Mouse (Mus musculus) liver, embryonic 13.5 days (tissue): ENCODE results near the gene Fam208a. TPM values are rescaled to one million over a fixed set of nuclear protein-coding genes. Genes with fewer than 3 reads are reported as not detected.

Experiments
- ATAC-seq: fragments of 200-750 bp; cut with Nextera tagmentation; 2 replicates; pipeline ENCODE4 v1.8.0; 2017; ENCODE audit warnings: low read depth, mild to moderate bottlenecking, moderate number of reproducible peaks, moderate library complexity
- DNase-seq: peaks from one replicate; pipeline ENCODE4 v3.0.0; 2022
- H3K27ac ChIP-seq: fragments of 300-500 bp; sonication (generic); 2 replicates; pipeline ENCODE4 v1.5.1; 2015; ENCODE audit warnings: moderate library complexity, mild to moderate bottlenecking, inconsistent platforms
- H3K27me3 ChIP-seq: fragments of 300-500 bp; sonication (generic); 2 replicates; pipeline ENCODE4 v1.6.1; 2015; ENCODE audit warnings: mild to moderate bottlenecking, inconsistent platforms
- H3K36me3 ChIP-seq: fragments of 300-500 bp; sonication (generic); 2 replicates; pipeline ENCODE4 v1.6.1; 2015; ENCODE audit warnings: mild to moderate bottlenecking, inconsistent platforms
- H3K4me1 ChIP-seq: fragments of 300-500 bp; sonication (generic); replicated peaks from 2 replicates; pipeline ENCODE4 v1.6.1; 2015; ENCODE audit warnings: inconsistent platforms
- H3K4me2 ChIP-seq: fragments of 300-500 bp; sonication (generic); 2 replicates; pipeline ENCODE4 v1.6.1; 2015; ENCODE audit warnings: inconsistent platforms, mild to moderate bottlenecking, moderate library complexity
- H3K4me3 ChIP-seq: fragments of 300-500 bp; sonication (generic); replicated peaks from 2 replicates; pipeline ENCODE4 v1.5.1; 2015; ENCODE audit warnings: mild to moderate bottlenecking, inconsistent platforms
- H3K9ac ChIP-seq: fragments of 300-500 bp; sonication (generic); 2 replicates; pipeline ENCODE4 v1.6.1; 2015; ENCODE audit warnings: mild to moderate bottlenecking, inconsistent platforms
- H3K9me3 ChIP-seq: fragments of 300-500 bp; sonication (generic); replicated peaks from 2 replicates; pipeline ENCODE4 v1.6.1; 2016; ENCODE audit warnings: inconsistent platforms
- WGBS: fragments of 180-500 bp; shearing (Covaris S2); methylation state at CpG from one replicate; pipeline ENCODE4 v1.1.7; 2015; ENCODE audit not compliant: insufficient replicate concordance; 5-methylcytosine and 5-hydroxymethylcytosine counted together
- polyA plus RNA-seq: library from polyadenylated mRNA; unstranded; fragments of >200 nt; fragmentation: Nextera tagmentation; extraction: Ambion mirVana; gene quantifications from 2 replicates; pipeline ENCODE4 v1.2.1, GENCODE M21; 2015

Fam208a gene
- polyA plus RNA-seq, 1 experiment from 2014 or later: 3.8 TPM

- no peak for DNase-seq
- Histone ChIP-seq H3K4me3 (no peak overlapping the region), H3K27ac (no peak overlapping the region), H3K36me3 (no peaks in the 10 kb centered on the region), H3K4me2 (no peak overlapping the region), H3K9me3 (no peaks in the 10 kb centered on the region), H3K27me3 (no peaks in the 10 kb centered on the region), H3K9ac (no peak overlapping the region), H3K4me1 (0 out of 2 replicates have a peak, but pooled peaks cover 7% of the 10 kb centered on the region)
- ATAC-seq: no peak
- WGBS: 58% methylated on average over 6 of the region's 6 CpGs
Measured at GRCm38 (mm10) chr14:27397526-27397925, 31.1 kb upstream of the Fam208a start.

DNA sequence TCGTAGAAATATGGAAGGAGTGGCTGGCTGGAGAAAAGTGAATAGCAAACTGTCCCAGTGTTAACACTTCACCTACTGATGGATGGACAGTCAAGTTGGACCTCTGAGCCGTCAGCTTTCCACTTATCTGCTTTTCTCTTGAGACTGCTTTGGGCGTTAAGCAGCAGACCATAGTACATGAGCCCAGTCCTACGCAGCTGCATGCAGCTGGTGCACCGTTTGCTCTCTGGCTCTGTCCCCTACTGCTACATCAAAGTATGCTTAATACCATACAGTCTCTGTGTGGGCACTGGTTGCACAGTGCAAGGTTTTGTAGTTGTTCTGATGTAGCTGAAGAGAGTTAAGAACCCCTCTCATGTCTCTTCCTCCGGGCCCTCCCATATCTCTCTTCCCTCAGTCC lies 28.1 kb upstream of the Fam208a start:
- WGBS: 62% methylated on average over 6 of the region's 6 CpGs

GRCm38 (mm10) chr14:27401717-27402278 lies 26.8 kb upstream of the Fam208a start:
- 63% methylated on average over 12 of the region's 12 CpGs for WGBS
- no peak overlapping the region for H3K4me3 ChIP-seq
- H3K9ac ChIP-seq: no peak overlapping the region
- no peak for DNase-seq
- H3K27ac ChIP-seq: no peak overlapping the region
- 0 out of 2 replicates have a peak, but pooled peaks cover 7% of the 10 kb centered on the region for H3K4me1 ChIP-seq
- no peaks in the 10 kb centered on the region; the same call in 1 of the 2 replicates for H3K36me3 ChIP-seq
- H3K27me3 ChIP-seq: no peaks in the 10 kb centered on the region
- no peaks in the 10 kb centered on the region for H3K9me3 ChIP-seq
- ATAC-seq: no peak
- no peak overlapping the region for H3K4me2 ChIP-seq

More for the DNA sequence above, 28.1 kb upstream of the Fam208a start:
- Histone ChIP-seq H3K9ac (no peak overlapping the region), H3K9me3 (no peaks in the 10 kb centered on the region), H3K36me3 (no peaks in the 10 kb centered on the region; the same call in 1 of the 2 replicates), H3K27ac (no peak overlapping the region), H3K4me2 (no peak overlapping the region), H3K4me3 (no peak overlapping the region), H3K4me1 (0 out of 2 replicates have a peak, but pooled peaks cover 7% of the 10 kb centered on the region), H3K27me3 (no peaks in the 10 kb centered on the region)
- DNase-seq: no peak
- ATAC-seq: no peak

DNA sequence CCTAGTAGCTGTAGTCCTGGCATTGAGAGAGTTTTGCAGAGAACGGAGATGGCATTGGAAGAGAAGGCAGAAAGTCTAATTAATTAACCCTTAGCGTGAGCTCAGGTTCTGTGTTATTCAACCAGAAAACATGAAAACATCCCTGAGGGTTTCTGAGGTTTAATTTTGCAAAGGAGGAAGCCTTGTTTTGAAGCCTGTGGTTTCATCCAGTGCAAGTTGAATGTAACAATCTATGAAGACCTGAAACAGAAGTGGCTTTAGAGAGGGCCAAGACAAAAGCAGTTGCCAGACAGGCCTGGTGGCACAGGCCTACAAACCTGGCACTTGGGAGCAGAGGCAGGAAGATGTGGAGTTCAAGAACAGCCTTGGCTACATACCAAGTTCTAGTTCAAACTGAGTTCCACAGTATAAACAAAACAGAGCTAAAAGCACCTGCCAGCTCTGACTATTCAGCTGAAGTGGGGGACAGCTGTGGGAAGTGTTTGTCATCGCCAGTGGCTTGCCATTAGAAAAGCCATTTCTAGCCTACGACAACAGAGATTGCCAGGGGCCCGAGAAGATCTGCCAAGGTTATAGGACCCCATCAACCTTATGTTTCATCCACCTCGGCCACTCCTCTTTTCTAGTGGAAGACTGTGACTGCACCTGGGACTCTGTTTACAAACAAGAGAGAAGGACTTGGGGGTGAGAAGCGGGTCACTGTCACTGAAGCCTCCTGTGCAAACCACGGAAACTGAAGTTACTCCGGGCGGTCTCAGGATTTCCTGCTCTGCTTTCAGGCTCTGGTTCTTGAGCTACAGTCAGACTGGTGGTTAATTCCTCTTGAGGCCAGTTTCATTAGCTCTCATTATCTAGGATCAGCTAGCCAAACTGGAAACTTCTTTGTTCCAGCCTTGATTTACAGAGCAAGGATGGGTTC lies 26.0 kb upstream of the Fam208a start:
- no peaks in the 10 kb centered on the region; the same call in 1 of the 2 replicates for H3K36me3 ChIP-seq
- H3K4me1 ChIP-seq: 0 out of 2 replicates have a peak, but pooled peaks cover 7% of the 10 kb centered on the region
- 44% methylated on average over 10 of the region's 10 CpGs for whole genome bisulfite sequencing
- H3K9me3 ChIP-seq: no peaks in the 10 kb centered on the region
- H3K27me3 ChIP-seq: no peaks in the 10 kb centered on the region
- no peak overlapping the region for H3K27ac ChIP-seq
- H3K9ac ChIP-seq: no peak overlapping the region
- ATAC-seq (no peak), DNase-seq (no peak)
- no peak overlapping the region for H3K4me2 ChIP-seq
- H3K4me3 ChIP-seq: no peak overlapping the region

GRCm38 (mm10) chr14:27405452-27405851 lies 23.2 kb upstream of the Fam208a start:
- ATAC-seq (no peak), DNase-seq (no peak)
- Histone ChIP-seq H3K4me3 (no peak overlapping the region), H3K9me3 (0 out of 2 replicates have a peak, but pooled peaks cover 5% of the 10 kb centered on the region), H3K4me1 (0 out of 2 replicates have a peak, but pooled peaks cover 7% of the 10 kb centered on the region), H3K27me3 (no peaks in the 10 kb centered on the region), H3K36me3 (no peaks in the 10 kb centered on the region; the same call in 1 of the 2 replicates), H3K9ac (no peak overlapping the region), H3K4me2 (no peak overlapping the region), H3K27ac (no peak overlapping the region)
- 35% methylated on average over 4 of the region's 4 CpGs for WGBS

DNA sequence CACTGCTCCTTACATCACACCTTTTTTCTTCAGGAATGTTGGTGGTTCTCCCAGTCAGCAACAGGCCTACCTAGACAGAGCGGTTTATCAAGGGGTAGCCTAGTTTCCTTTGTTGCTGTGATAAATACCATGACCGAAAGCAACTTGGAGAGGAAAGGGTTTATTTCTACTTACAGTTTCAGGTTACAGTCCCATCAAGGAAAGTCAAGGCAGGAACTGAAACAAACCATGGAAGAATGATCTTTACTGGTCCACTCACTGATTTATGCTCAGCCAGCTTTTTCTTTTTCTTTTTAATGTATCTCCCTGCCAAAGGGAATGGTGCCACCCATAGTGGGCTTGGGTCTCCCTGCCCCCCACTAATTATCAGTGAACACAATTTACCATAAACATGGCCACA lies 22.7 kb upstream of the Fam208a start:
- H3K9ac ChIP-seq: no peak overlapping the region
- no peak overlapping the region for H3K4me3 ChIP-seq
- no peaks in the 10 kb centered on the region; the same call in 1 of the 2 replicates for H3K36me3 ChIP-seq
- no peak overlapping the region for H3K27ac ChIP-seq
- no peak overlapping the region for H3K4me2 ChIP-seq
- 79% methylated on average over 2 of the region's 2 CpGs for WGBS
- H3K27me3 ChIP-seq: no peaks in the 10 kb centered on the region
- ATAC-seq: no peak
- no peak for DNase-seq
- 0 out of 2 replicates have a peak, but pooled peaks cover 7% of the 10 kb centered on the region for H3K4me1 ChIP-seq
- 0 out of 2 replicates have a peak, but pooled peaks cover 5% of the 10 kb centered on the region for H3K9me3 ChIP-seq

DNA sequence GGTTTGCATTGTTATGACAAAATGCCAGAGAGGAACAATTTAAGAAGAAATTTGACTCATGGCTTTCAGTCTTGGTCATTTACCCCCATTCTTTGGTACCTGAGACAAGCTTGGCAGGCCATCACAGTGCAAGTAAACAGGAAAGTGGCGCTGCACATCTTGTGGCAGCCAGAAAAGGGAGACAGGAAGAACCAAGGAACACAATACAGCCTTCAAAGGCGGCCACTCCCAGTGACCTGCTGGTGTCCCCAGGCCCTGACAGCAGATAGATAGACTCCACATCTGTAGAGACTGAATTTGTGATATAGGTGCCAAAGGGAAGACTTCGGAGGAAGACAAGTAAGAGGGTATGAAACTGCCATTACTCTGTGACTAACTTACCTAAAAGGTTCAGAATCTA lies 20.4 kb upstream of the Fam208a start:
- WGBS: 67% methylated on average over 3 of the region's 3 CpGs
- H3K36me3 ChIP-seq: no peaks in the 10 kb centered on the region
- H3K9me3 ChIP-seq: 0 out of 2 replicates have a peak, but pooled peaks cover 5% of the 10 kb centered on the region
- no peak overlapping the region for H3K27ac ChIP-seq
- no peaks in the 10 kb centered on the region for H3K27me3 ChIP-seq
- no peak overlapping the region for H3K9ac ChIP-seq
- no peaks in the 10 kb centered on the region for H3K4me1 ChIP-seq
- ATAC-seq (no peak), DNase-seq (no peak)
- no peak overlapping the region for H3K4me3 ChIP-seq
- H3K4me2 ChIP-seq: no peak overlapping the region

DNA sequence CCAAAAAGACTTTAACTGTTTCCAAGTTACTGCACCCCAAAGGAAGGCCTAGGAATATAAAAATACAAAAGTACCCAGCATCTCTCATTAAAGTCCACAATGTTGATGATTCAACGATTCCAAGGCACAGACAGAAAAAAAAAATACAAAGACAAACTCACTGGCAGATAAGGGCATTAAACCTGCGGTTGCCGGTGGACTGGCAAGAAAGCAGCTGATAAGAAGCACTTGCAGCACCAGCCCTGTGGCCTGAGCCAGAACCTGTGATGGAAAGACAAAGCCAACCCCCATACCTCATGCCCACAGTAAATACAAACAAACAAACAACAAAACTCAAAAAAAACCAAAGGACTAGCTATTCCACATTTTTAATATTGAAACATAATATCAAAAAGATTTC lies 19.0 kb upstream of the Fam208a start:
- ATAC-seq (no peak), DNase-seq (no peak)
- Histone ChIP-seq H3K4me3 (no peak overlapping the region), H3K27me3 (no peaks in the 10 kb centered on the region), H3K9me3 (0 out of 2 replicates have a peak, but pooled peaks cover 5% of the 10 kb centered on the region), H3K36me3 (no peaks in the 10 kb centered on the region), H3K27ac (no peak overlapping the region), H3K4me1 (no peaks in the 10 kb centered on the region), H3K4me2 (no peak overlapping the region), H3K9ac (no peak overlapping the region)
- WGBS: 24% methylated on average over 3 of the region's 3 CpGs

DNA sequence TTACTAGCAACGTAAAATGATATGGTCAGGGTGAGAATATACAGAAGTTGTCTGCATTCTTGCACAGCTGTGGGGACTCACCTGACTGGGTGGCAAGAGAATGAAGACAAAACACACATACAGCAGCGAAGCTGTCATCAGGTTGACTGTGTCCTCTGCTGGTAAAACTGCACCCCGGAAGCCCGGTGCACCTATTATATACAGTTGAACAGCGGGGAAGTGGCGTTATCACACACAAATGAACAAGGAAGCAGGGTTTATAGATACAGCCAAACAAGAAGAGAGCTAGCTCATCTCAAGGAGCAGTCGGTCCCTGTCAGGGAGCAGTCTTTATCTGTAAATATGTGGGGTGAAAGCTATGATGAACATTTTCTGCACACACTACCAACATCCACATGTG lies 17.1 kb upstream of the Fam208a start:
- Histone ChIP-seq H3K9me3 (0 out of 2 replicates have a peak, but pooled peaks cover 5% of the 10 kb centered on the region), H3K36me3 (no peaks in the 10 kb centered on the region), H3K27me3 (no peaks in the 10 kb centered on the region), H3K4me2 (no peak overlapping the region), H3K4me3 (no peak overlapping the region), H3K27ac (no peak overlapping the region), H3K4me1 (no peaks in the 10 kb centered on the region), H3K9ac (no peak overlapping the region)
- ATAC-seq (no peak), DNase-seq (no peak)
- WGBS: 59% methylated on average over 7 of the region's 7 CpGs

DNA sequence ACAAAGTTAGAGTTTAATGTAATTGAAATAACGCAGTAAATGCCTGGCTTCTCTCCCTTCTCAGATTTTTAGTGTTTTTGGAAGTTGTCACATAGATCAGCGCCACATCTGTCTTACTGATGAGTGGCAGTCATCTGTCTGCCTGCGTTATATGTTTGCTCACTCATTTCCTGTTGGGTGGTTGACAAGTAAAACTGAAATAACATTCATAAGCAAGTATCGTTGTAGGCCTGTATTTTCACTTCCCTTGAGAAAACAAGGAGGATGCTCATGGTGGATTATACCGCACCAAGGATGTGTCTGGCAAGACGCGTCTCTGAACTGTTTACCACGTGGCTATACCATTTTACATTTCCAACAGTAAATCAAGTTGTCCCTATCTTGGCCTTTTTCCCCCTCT lies 15.9 kb upstream of the Fam208a start:
- Histone ChIP-seq H3K27me3 (no peaks in the 10 kb centered on the region), H3K4me1 (no peaks in the 10 kb centered on the region), H3K9me3 (0 out of 2 replicates have a peak, but pooled peaks cover 5% of the 10 kb centered on the region), H3K9ac (no peak overlapping the region), H3K27ac (no peak overlapping the region), H3K4me2 (no peak overlapping the region), H3K4me3 (no peak overlapping the region), H3K36me3 (no peaks in the 10 kb centered on the region)
- DNase-seq: no peak
- no peak for ATAC-seq
- 65% methylated on average over 8 of the region's 8 CpGs for WGBS

DNA sequence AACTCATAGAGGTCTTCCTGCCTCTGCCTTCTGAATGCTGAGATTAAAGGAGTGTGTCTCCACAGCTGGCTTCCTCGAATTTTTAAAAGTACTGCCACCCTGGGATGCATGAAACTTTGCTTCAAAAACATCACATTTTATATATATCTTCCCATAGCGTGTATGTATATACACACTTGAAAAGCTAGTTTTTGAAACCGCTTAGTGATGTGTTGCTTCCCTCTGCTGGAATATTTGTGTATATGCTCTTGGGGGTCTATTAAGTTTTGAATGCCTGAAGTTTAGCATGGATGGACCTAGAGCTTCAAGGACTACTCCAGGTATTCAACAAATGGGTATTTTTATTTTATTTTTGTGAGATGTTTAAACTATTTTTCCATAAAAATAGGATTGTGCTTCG lies 14.7 kb upstream of the Fam208a start:
- no peaks in the 10 kb centered on the region for H3K4me1 ChIP-seq
- 0 out of 2 replicates have a peak, but pooled peaks cover 5% of the 10 kb centered on the region for H3K9me3 ChIP-seq
- H3K4me2 ChIP-seq: no peak overlapping the region
- H3K4me3 ChIP-seq: no peak overlapping the region
- no peak overlapping the region for H3K27ac ChIP-seq
- no peak for DNase-seq
- no peaks in the 10 kb centered on the region for H3K27me3 ChIP-seq
- H3K36me3 ChIP-seq: no peaks in the 10 kb centered on the region
- ATAC-seq: no peak
- 24% methylated on average over 4 of the region's 4 CpGs for WGBS
- H3K9ac ChIP-seq: no peak overlapping the region
